Mouse (Mus musculus): Measurements from ENCODE around the gene Adm. TPM values are rescaled to one million over a fixed set of nuclear protein-coding genes. Genes with fewer than 3 reads are reported as not detected.

The Adm gene
- total RNA-seq, 1 experiment from 2014 or later: not detected

DNA sequence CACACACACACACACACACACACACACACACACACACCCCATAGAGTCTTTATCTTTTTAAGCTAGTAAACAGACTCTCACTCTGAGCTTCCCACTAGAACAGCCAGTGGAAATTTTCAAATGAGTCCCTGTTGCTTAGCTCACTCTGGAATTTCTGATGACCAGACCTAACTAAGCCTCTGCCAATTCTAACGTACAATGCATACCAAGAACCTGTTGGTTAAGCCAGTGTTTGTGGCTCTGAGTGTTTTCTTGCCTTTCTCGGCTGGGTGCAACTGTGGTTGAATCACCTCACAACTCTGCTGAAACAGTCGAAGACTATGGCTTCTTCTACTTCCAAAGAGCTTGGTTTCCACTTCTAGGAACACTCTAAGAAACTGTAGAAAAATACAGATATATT, 27.8 kb downstream of the Adm start:
- no peak for ATAC-seq (replicated peaks; ENCODE audit: low read depth, poor library complexity, severe bottlenecking)

DNA sequence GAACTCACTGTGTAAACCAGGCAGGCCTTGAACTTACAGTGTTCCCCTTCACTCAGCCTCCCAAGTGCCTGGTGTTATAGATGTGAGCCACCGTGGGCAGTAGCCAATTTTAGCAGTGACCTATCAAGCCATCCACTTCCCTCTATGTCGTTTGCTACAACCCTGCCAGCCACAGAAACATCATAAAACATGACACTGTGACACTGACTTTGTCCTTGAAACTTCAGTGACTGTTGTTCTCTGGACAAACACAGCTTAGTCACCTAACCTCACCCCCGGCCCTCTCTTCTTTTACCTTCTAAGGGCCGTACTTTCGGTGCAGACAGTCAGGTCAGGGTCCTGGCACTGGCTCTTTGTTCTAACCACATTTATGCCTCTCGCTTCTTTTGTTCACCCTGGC, 28.5 kb downstream of the Adm start:
- 0 out of 2 replicates have a peak, but pooled peaks have one; percentile 39 for ATAC-seq (replicated peaks; ENCODE audit: low read depth, poor library complexity, severe bottlenecking)

DNA sequence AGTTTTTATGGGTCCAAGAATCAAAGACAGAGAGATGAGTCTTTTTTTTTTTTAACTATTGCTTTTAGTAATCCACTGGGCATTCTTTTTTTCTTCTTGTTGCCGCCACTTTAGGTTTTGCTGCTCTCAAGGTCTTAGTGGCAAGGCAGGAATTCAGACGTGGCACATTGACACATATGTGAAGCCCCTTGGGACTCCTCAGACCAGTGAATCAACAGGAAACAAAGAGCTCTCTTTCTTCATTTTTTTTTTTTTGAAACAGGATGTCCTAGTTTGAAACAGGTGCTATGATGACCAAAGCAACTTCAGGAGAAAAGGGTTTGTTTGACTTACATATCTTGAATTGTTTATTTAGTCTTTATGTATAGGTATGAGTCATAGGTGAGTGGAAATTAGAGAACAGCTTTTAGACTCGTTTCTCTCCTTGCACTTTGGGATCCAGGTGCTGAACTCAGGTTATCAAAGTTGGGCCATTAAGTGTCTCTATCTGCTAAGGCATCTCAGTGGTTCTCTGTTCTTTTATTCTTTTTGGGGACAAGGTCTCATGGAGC, 31.0 kb downstream of the Adm start:
- no peak for ATAC-seq (replicated peaks; ENCODE audit: low read depth, poor library complexity, severe bottlenecking)

DNA sequence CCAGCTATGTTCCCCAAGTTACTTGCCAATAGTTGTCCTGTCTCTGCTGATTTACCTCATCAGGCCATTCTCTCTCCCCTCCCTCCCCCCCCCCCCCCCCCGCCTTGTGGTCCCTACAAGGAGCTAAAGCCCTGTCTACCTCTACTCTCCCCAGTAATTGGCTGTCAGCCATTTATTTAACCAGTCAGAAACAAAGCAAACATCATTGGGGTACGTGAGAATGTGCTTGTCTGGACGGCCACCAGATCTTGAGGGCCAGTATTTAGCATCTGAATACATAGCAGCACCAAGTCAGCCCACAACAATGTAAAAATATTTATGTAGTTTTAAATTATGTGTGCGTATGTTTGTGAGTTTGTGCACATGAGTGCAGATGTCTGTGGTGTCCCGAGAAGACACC, 39.1 kb downstream of the Adm start:
- ATAC-seq (replicated peaks; ENCODE audit: low read depth, poor library complexity, severe bottlenecking): no peak

DNA sequence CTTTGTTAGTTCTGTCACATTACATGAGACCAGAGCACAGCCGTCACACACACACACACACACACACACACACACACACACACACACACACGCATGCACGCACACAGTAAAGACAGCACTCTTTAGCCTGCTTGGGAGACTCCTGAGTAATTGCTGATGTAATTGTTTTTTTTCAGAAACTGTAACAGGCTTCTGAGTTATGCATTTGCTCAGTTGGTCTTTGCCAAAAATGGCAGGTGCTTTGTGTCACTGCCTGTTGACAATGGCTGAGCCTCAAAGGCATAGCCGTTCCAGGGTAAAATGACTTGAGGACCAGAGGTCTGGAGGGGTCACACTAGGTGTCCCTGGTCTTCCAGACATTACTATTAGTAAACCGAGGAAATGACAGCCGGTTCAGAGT, 40.8 kb downstream of the Adm start:
- ATAC-seq (replicated peaks; ENCODE audit: low read depth, poor library complexity, severe bottlenecking): no peak

DNA sequence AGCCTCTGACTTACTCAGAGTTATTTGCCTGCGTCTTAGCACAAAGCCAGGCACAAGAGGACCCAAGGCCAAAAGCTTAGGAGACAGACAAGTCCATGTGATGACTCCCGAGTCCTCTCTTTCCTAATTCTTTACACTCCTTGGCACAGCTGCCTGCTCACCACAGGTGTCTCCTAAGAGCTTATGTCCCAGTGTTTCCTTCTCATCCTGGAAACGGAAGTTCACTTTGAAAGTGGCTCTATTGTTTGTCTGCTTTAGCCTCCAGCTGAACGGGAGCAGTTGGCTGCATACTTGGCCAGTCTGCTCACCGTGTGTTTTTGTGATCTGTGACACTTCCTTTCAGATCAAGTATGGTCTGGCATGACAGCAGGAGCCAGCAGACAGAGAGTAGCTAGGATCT, 41.3 kb downstream of the Adm start:
- ATAC-seq (replicated peaks; ENCODE audit: low read depth, poor library complexity, severe bottlenecking): no peak

DNA sequence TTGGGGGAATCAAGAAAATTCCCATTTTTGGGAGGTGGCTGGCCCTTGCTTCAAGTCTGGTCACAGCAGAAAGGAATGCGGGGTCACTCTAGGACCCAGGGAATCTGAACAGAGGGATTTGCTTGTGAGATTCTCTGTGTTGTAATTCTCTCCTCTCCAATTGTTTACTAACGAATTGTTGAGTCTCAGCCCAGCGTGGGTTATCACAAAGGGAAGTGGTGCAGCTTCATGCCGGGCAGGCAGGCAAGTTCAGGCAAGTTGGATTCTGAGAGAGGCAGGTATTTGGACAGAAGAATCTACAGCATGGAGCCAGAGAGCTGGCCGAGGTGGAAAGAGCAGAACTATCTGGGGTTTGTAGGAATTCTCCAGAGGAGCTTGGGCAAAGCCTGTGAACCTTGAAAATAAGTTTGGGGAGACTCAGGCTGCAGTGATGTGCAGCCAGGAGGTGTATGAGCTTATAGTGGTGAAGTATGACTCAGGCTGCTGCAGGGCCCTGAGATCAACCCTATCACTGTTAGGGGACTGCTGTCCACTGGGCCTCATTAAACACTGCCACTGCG, 43.7 kb downstream of the Adm start:
- no peak for ATAC-seq (replicated peaks; ENCODE audit: low read depth, poor library complexity, severe bottlenecking)

Other genes with a start within 250 kb of the Adm start
- 2.7 and 8.2 TPM in 2 replicates for gene Sbf2, start 12.7 kb upstream of the Adm start, total RNA-seq (2017)
- 9.0 and 17.3 TPM in 2 replicates for gene Ampd3, start 140.5 kb downstream of the Adm start, total RNA-seq (2017)
- gene Rnf141, start 216.8 kb downstream of the Adm start, total RNA-seq (2017): 45.3 and 49.2 TPM in 2 replicates
- not detected in 2 replicates for gene Lyve1, start 235.6 kb downstream of the Adm start, total RNA-seq (2017)